Mouse (Mus musculus): ENCODE measurements at regions not wholly inside any gene's neighbourhood (a gene's known extent, or its start where the extent isn't known, plus 50 kb on each side); places are given as distances from the start of the nearest gene placed in this dataset.

GRCm38 (mm10) chr19:14319677-14320191 is 278.1 kb downstream of the Tle4 start:
- TF ChIP-seq CTCF (IDR thresholded peaks at IDR 0.05; ENCODE audit: borderline replicate concordance, insufficient read depth, low read depth, low read length) (no peak), POLR2A (IDR thresholded peaks at IDR 0.05; ENCODE audit: borderline replicate concordance, insufficient read depth, low read length) (no peak)
